Mouse (Mus musculus) embryonic fibroblast, embryonic 13.5 days (primary cell): ENCODE results near the gene Babam2.

Experiments
- CTCF ChIP-seq: IDR thresholded peaks from 2 replicates; pipeline ENCODE4 v1.5.1; 2011; ENCODE audit warnings: mild to moderate bottlenecking, control low read depth, low read length, moderate library complexity, borderline replicate concordance; ENCODE audit not compliant: insufficient read depth
- POLR2A ChIP-seq: IDR thresholded peaks from 2 replicates; pipeline ENCODE4 v1.6.1; 2011; ENCODE audit warnings: low read depth, mild to moderate bottlenecking, control low read depth, low read length, moderate library complexity

- TF ChIP-seq POLR2A: no peak
- TF ChIP-seq CTCF: no peak
Measured at GRCm38 (mm10) chr5:31761836-31762235, 64.4 kb downstream of the Babam2 start.
